Mouse (Mus musculus) ES-CJ7 (cell line): Measurements from ENCODE around the gene Fgf4.

Experiments
- DNase-seq: peaks from one replicate; pipeline ENCODE4 v3.0.0; 2011; ENCODE audit warnings: low read depth, low spot score

Gene Fgf4

GRCm38 (mm10) chr7:144847067-144847466, at the start of gene Fgf4:
TSS of gene Fgf4 (plus strand) at chr7:144847367.
- DNase-seq, result no peak

GRCm38 (mm10) chr7:144798471-144798870, 48.7 kb upstream of the Fgf4 start:
- peak; percentile 62 for DNase-seq

GRCm38 (mm10) chr7:144807036-144807435, 40.1 kb upstream of the Fgf4 start:
- no peak for DNase-seq

- no peak for DNase-seq
Observed at GRCm38 (mm10) chr7:144807976-144808577, 39.1 kb upstream of the Fgf4 start.

GRCm38 (mm10) chr7:144811521-144811920, 35.6 kb upstream of the Fgf4 start:
- DNase-seq, result no peak

GRCm38 (mm10) chr7:144821901-144822300, 25.3 kb upstream of the Fgf4 start:
- DNase-seq, result peak; percentile 85

- no peak for DNase-seq
Observed at GRCm38 (mm10) chr7:144823988-144824387, 23.2 kb upstream of the Fgf4 start.

- no peak for DNase-seq
Observed at GRCm38 (mm10) chr7:144828369-144828768, 18.8 kb upstream of the Fgf4 start.

- no peak for DNase-seq
Observed at GRCm38 (mm10) chr7:144837891-144838488, 9.2 kb upstream of the Fgf4 start, which contains the start of gene Fgf3. TSS of gene Fgf3 (plus strand) at chr7:144838083.

GRCm38 (mm10) chr7:144838522-144839503, 8.4 kb upstream of the Fgf4 start:
- peak; percentile 62 for DNase-seq

GRCm38 (mm10) chr7:144846158-144846557, 1.0 kb upstream of the Fgf4 start:
- peak; percentile 80 for DNase-seq

- DNase-seq, result peak; percentile 92
Observed at GRCm38 (mm10) chr7:144851321-144851720, 4.2 kb downstream of the Fgf4 start.

GRCm38 (mm10) chr7:144854966-144855365, 7.8 kb downstream of the Fgf4 start:
- DNase-seq, result peak; percentile 61

GRCm38 (mm10) chr7:144857158-144857557, 10.0 kb downstream of the Fgf4 start:
- DNase-seq, result peak; percentile 85

- DNase-seq, result peak; percentile 94
Observed at GRCm38 (mm10) chr7:144857826-144858342, 10.7 kb downstream of the Fgf4 start.

GRCm38 (mm10) chr7:144858702-144859101, 11.5 kb downstream of the Fgf4 start:
- DNase-seq, result peak; percentile 73

GRCm38 (mm10) chr7:144861056-144861768, 14.0 kb downstream of the Fgf4 start:
- DNase-seq, result peak; percentile 93

GRCm38 (mm10) chr7:144861769-144862070, 14.6 kb downstream of the Fgf4 start:
- no peak for DNase-seq

- DNase-seq, result no peak
Observed at GRCm38 (mm10) chr7:144862126-144862525, 15.0 kb downstream of the Fgf4 start.

- DNase-seq, result no peak
Observed at GRCm38 (mm10) chr7:144862712-144863111, 15.5 kb downstream of the Fgf4 start.

- DNase-seq, result no peak
Observed at GRCm38 (mm10) chr7:144863196-144863595, 16.0 kb downstream of the Fgf4 start.
